Mouse (Mus musculus) kidney, embryonic 14.5 days (tissue): ENCODE data around the gene Plxna1. TPM values are rescaled to one million over a fixed set of nuclear protein-coding genes. Genes with fewer than 3 reads are reported as not detected.

ENCODE experiments used
- ATAC-seq: fragments of 200-750 bp; cut with Nextera tagmentation; 2 replicates; pipeline ENCODE4 v1.8.0; 2017; ENCODE audit warnings: moderate number of reproducible peaks, mild to moderate bottlenecking, moderate TSS enrichment, moderate library complexity; ENCODE audit not compliant: low FRiP score, low TSS enrichment
- H3K27ac ChIP-seq: fragments of 300-500 bp; sonication (generic); 2 replicates; pipeline ENCODE4 v1.5.1; 2014; ENCODE audit warnings: low read depth, mild to moderate bottlenecking, low read length, moderate library complexity, mixed read lengths
- H3K27me3 ChIP-seq: fragments of 300-500 bp; sonication (generic); 2 replicates; pipeline ENCODE4 v1.6.1; 2014; ENCODE audit warnings: mild to moderate bottlenecking, low read length; ENCODE audit not compliant: control insufficient read depth, insufficient read depth
- H3K36me3 ChIP-seq: fragments of 300-500 bp; sonication (generic); 2 replicates; pipeline ENCODE4 v1.6.1; 2014; ENCODE audit warnings: low read length, mixed read lengths; ENCODE audit not compliant: control insufficient read depth, insufficient read depth
- H3K4me1 ChIP-seq: fragments of 300-500 bp; sonication (generic); 2 replicates; pipeline ENCODE4 v1.6.1; 2014; ENCODE audit warnings: low read length, mixed read lengths; ENCODE audit not compliant: control insufficient read depth, insufficient read depth
- H3K4me2 ChIP-seq: fragments of 300-500 bp; sonication (generic); replicated peaks from 2 replicates; pipeline ENCODE4 v1.6.1; 2014; ENCODE audit warnings: low read depth, mild to moderate bottlenecking, low read length
- H3K4me3 ChIP-seq: fragments of 300-500 bp; sonication (generic); 2 replicates; pipeline ENCODE4 v1.5.1; 2014; ENCODE audit warnings: mild to moderate bottlenecking, low read length
- H3K9ac ChIP-seq: fragments of 300-500 bp; sonication (generic); 2 replicates; pipeline ENCODE4 v1.6.1; 2014; ENCODE audit warnings: low read depth, mild to moderate bottlenecking, low read length, moderate library complexity
- H3K9me3 ChIP-seq: fragments of 300-500 bp; sonication (generic); 2 replicates; pipeline ENCODE4 v1.6.1; 2016; ENCODE audit warnings: low read length; ENCODE audit not compliant: control insufficient read depth
- WGBS: fragments of 180-500 bp; shearing (Covaris S2); extraction: QIAGEN DNeasy Blood & Tissue Kit; methylation state at CpG from one replicate; pipeline ENCODE4 v1.1.7; 2014; 5-methylcytosine and 5-hydroxymethylcytosine counted together
- polyA plus RNA-seq: library from polyadenylated mRNA; unstranded; fragments of >200 nt; fragmentation: Nextera tagmentation; extraction: Ambion mirVana; gene quantifications from 2 replicates; pipeline ENCODE4 v1.2.1, GENCODE M21; 2014

Plxna1 gene
- polyA plus RNA-seq, 1 experiment from 2014 or later, result 28.0 TPM

GRCm38 (mm10) chr6:89354726-89355125 lies 7.7 kb downstream of the Plxna1 start:
- no peak for ATAC-seq
- Histone ChIP-seq H3K9me3 (no peaks in the 10 kb centered on the region), H3K36me3 (peaks cover 50% of the 10 kb centered on the region), H3K4me2 (no peak overlapping the region), H3K9ac (no peak overlapping the region), H3K27me3 (no peaks in the 10 kb centered on the region), H3K27ac (no peak overlapping the region), H3K4me1 (peaks cover 45% of the 10 kb centered on the region), H3K4me3 (no peak overlapping the region)
- WGBS, result 89% methylated on average over 12 of the region's 12 CpGs

GRCm38 (mm10) chr6:89354076-89354475 lies 8.3 kb downstream of the Plxna1 start:
- H3K4me1 ChIP-seq, result peaks cover 39% of the 10 kb centered on the region
- H3K9ac ChIP-seq, result no peak overlapping the region
- peak overlapping the region; percentile 71; the same call in 1 of the 2 replicates for H3K27ac ChIP-seq
- WGBS, result 74% methylated on average over 5 of the region's 5 CpGs
- no peaks in the 10 kb centered on the region for H3K9me3 ChIP-seq
- H3K4me3 ChIP-seq, result no peak overlapping the region
- no peak for ATAC-seq
- H3K27me3 ChIP-seq, result no peaks in the 10 kb centered on the region
- no peak overlapping the region for H3K4me2 ChIP-seq
- H3K36me3 ChIP-seq, result peaks cover 56% of the 10 kb centered on the region

DNA sequence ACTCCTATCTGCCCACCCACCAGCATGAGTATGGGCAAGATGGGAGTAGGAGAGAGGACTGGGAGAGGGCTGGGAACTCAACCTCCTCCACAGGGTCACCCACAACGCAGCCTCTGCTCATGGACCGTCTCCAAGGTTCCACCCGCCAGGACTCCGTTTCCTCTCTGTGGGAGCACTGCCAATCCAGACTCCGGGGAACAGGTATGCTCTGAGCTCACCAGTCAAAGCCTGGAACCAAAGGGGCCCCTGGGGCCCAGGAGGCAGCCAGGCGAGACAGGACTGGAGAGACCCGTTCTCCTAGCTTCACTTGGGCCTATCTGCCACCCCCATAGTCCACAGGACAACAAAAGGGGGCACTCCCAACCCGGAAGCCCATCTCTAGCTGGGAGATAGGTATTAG lies 9.3 kb downstream of the Plxna1 start:
- Histone ChIP-seq H3K9ac (no peak overlapping the region; the same call in 1 of the 2 replicates), H3K4me2 (no peak overlapping the region), H3K9me3 (no peaks in the 10 kb centered on the region), H3K36me3 (peaks cover 66% of the 10 kb centered on the region), H3K4me3 (no peak overlapping the region), H3K4me1 (peaks cover 33% of the 10 kb centered on the region), H3K27ac (peak overlapping the region; percentile 71; the same call in 1 of the 2 replicates), H3K27me3 (no peaks in the 10 kb centered on the region)
- WGBS, result 53% methylated on average over 8 of the region's 8 CpGs
- no peak for ATAC-seq

DNA sequence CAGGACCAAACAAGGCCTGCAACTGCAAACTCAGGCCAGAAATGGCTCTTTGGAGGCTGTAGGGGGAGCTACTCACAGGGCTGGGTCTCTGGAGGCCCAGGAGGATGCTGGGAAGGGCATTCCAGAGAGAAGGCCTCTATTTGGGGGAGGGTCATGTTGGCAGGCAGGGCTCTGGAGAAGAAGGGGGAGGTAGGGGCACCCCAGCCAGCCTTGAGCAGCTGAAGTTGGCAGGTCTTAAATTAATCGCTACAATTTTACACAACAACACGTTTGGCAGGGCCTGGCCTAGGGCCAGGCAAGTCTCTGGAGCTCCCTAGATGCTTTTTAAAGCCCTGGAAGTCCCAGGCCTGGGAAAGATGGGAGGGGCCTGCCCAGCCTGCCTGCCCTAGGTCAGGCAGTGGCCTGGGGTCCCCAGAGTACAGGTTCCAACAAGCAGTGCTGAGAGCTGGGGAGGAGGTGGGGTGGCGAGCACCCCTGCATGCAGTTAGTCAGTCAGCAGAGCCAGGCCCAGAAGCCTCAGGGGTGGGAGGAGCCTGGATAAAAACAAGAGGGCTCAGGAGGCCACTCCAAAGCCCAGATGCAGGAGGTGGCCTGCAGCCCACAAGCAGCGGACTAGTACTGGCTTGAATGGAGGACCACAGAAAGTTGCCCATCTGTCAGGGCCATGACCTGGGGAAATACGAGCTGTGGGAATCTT lies 10.8 kb downstream of the Plxna1 start:
- H3K4me2 ChIP-seq, result no peak overlapping the region
- H3K4me3 ChIP-seq, result no peak overlapping the region
- no peaks in the 10 kb centered on the region for H3K9me3 ChIP-seq
- WGBS, result 23% methylated on average over 5 of the region's 5 CpGs
- H3K27ac ChIP-seq, result peak overlapping the region; percentile 80; the same call in 1 of the 2 replicates
- H3K27me3 ChIP-seq, result no peaks in the 10 kb centered on the region
- peak overlapping the region; percentile 37 for H3K9ac ChIP-seq
- H3K4me1 ChIP-seq, result peaks cover 33% of the 10 kb centered on the region
- H3K36me3 ChIP-seq, result peaks cover 74% of the 10 kb centered on the region
- ATAC-seq, result peak; percentile 56

DNA sequence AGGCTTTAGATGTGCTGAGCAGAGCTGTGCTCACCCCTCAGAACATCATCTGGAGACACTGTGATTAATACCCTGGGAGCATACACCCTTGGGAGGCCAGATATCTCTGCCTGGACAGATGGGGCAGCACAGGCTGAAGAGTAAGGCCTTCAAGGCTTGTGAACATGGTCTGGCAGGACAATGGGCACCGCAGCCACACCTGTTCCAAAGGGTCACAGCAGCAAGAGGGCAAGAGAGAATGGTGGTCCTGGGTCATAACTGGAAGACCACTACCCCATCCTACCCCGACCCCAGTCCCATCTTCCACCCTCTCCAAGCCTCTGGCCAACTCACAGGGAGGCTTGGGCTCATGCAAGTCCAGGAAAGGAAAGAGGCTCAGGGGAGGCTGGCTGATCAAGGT lies 11.9 kb downstream of the Plxna1 start:
- peaks cover 38% of the 10 kb centered on the region for H3K4me1 ChIP-seq
- H3K4me3 ChIP-seq, result no peak overlapping the region
- peaks cover 70% of the 10 kb centered on the region for H3K36me3 ChIP-seq
- no peak overlapping the region for H3K4me2 ChIP-seq
- ATAC-seq, result no peak
- WGBS, result 86% methylated on average over 2 of the region's 2 CpGs
- no peak overlapping the region for H3K9ac ChIP-seq
- H3K27me3 ChIP-seq, result no peaks in the 10 kb centered on the region
- H3K27ac ChIP-seq, result no peak overlapping the region
- no peaks in the 10 kb centered on the region for H3K9me3 ChIP-seq

- peaks cover 42% of the 10 kb centered on the region for H3K4me1 ChIP-seq
- no peak overlapping the region for H3K4me2 ChIP-seq
- H3K27ac ChIP-seq, result no peak overlapping the region
- peaks cover 67% of the 10 kb centered on the region for H3K36me3 ChIP-seq
- no peak for ATAC-seq
- no peaks in the 10 kb centered on the region for H3K27me3 ChIP-seq
- H3K9me3 ChIP-seq, result no peaks in the 10 kb centered on the region
- no peak overlapping the region for H3K4me3 ChIP-seq
- WGBS, result 61% methylated on average over 1 of the region's 1 CpGs
- H3K9ac ChIP-seq, result no peak overlapping the region
These were observed 12.3 kb downstream of the Plxna1 start for GRCm38 (mm10) chr6:89350037-89350515.

DNA sequence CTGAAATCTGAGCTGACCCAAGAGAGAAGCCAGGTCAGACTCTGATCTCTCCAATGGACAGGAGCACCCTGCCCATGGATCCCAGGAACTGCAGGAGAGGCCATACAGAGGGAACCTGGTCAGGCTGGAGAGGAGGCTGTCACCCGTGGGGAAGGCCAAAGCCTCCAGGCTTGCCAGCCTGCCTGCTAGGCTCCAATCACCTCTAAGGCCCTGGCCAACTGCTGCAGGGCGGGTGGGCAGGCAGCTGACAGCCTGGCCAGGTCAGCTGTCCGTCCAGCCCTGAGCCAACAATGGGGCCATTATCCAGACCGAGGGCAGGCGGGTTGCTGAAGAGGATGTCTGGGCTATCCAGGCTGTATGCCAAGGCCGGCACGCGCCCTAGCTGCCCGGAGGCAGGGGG lies 14.1 kb downstream of the Plxna1 start:
- WGBS, result 90% methylated on average over 9 of the region's 9 CpGs
- no peak overlapping the region for H3K4me3 ChIP-seq
- H3K4me1 ChIP-seq, result peaks cover 42% of the 10 kb centered on the region
- ATAC-seq, result no peak
- no peak overlapping the region for H3K9ac ChIP-seq
- H3K27ac ChIP-seq, result no peak overlapping the region
- peaks cover 57% of the 10 kb centered on the region for H3K36me3 ChIP-seq
- H3K4me2 ChIP-seq, result no peak overlapping the region
- H3K9me3 ChIP-seq, result no peaks in the 10 kb centered on the region
- H3K27me3 ChIP-seq, result no peaks in the 10 kb centered on the region

GRCm38 (mm10) chr6:89347792-89348191 lies 14.6 kb downstream of the Plxna1 start:
- H3K27me3 ChIP-seq, result no peaks in the 10 kb centered on the region
- ATAC-seq, result no peak
- no peak overlapping the region for H3K4me2 ChIP-seq
- no peak overlapping the region for H3K27ac ChIP-seq
- H3K36me3 ChIP-seq, result peaks cover 57% of the 10 kb centered on the region
- H3K9me3 ChIP-seq, result no peaks in the 10 kb centered on the region
- no peak overlapping the region for H3K9ac ChIP-seq
- peaks cover 37% of the 10 kb centered on the region for H3K4me1 ChIP-seq
- H3K4me3 ChIP-seq, result no peak overlapping the region
- WGBS, result 88% methylated on average over 1 of the region's 1 CpGs

- Histone ChIP-seq H3K36me3 (peaks cover 70% of the 10 kb centered on the region), H3K27ac (peak overlapping the region; percentile 79; the same call in 1 of the 2 replicates), H3K9me3 (no peaks in the 10 kb centered on the region), H3K9ac (no peak overlapping the region; the same call in 1 of the 2 replicates), H3K4me1 (peaks cover 18% of the 10 kb centered on the region), H3K27me3 (no peaks in the 10 kb centered on the region), H3K4me2 (no peak overlapping the region), H3K4me3 (no peak overlapping the region)
- WGBS, result 90% methylated on average over 1 of the region's 1 CpGs
- no peak for ATAC-seq
These were observed 16.6 kb downstream of the Plxna1 start for GRCm38 (mm10) chr6:89345855-89346254.
